Mouse (Mus musculus) embryonic fibroblast, embryonic 13.5 days (primary cell): Measurements from ENCODE around the gene Cttnbp2nl.

Experiments
- CTCF ChIP-seq: IDR thresholded peaks from 2 replicates; pipeline ENCODE4 v1.5.1; 2011; ENCODE audit warnings: mild to moderate bottlenecking, control low read depth, low read length, moderate library complexity, borderline replicate concordance; ENCODE audit not compliant: insufficient read depth
- POLR2A ChIP-seq: IDR thresholded peaks from 2 replicates; pipeline ENCODE4 v1.6.1; 2011; ENCODE audit warnings: low read depth, mild to moderate bottlenecking, control low read depth, low read length, moderate library complexity

DNA sequence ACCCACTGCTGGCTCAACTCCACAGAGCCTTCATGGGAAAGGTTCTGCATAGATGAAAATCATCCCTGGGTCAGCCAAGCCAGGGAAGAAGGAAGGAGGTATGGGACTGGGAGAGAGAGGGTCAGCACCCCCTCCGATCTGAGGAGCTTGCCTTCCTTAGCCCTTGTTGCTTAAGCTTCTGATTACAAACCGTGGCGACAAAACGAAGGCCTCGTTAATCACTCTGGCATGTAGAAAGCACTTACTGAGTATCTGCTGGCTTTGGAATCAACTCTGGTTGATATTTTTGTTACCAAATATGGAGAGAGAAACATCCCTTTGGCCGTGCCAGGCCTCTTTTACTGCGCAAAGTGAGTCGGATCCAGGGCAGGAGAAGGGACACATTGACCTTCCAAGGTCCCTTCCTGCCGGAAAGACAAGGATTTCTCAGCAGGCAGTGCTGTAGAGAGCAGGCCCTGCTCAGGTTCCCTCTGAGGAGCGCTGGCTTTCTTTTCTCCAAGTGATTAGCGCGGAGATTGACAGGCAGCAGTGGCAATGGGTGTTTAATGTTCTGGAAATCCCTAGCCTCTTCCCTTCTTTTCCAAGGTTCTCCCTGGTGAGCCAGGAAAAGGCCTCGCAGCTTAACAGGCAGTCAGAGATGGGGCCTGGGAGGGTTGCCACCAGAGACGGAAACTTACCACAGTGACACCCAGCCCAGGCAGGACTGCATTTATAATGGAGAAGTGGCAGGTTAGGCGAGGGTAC lies 46.8 kb upstream of the Cttnbp2nl start:
- TF ChIP-seq CTCF (no peak), POLR2A (no peak)
